Mouse (Mus musculus) forebrain, embryonic 14.5 days (tissue): ENCODE measurements around the gene Bcl9l. TPM values are rescaled to one million over a fixed set of nuclear protein-coding genes. Genes with fewer than 3 reads are reported as not detected.

ENCODE experiments used
- ATAC-seq: fragments of 200-750 bp; cut with Nextera tagmentation; 2 replicates; pipeline ENCODE4 v1.8.0; 2017; ENCODE audit warnings: mild to moderate bottlenecking, moderate library complexity
- DNase-seq: peaks from one replicate; pipeline ENCODE4 v3.0.0-alpha.2; 2015; ENCODE audit warnings: low spot score
- H3K27ac ChIP-seq: fragments of 300-500 bp; sonication (generic); 2 replicates; pipeline ENCODE4 v1.5.1; 2014; ENCODE audit warnings: low read depth, mild to moderate bottlenecking, control low read depth, low read length, moderate library complexity
- H3K27me3 ChIP-seq: fragments of 300-500 bp; sonication (generic); replicated peaks from 2 replicates; pipeline ENCODE4 v1.6.1; 2014; ENCODE audit warnings: low read length, control low read depth, mixed read lengths; ENCODE audit not compliant: control insufficient read depth, insufficient read depth
- H3K36me3 ChIP-seq: fragments of 300-500 bp; sonication (generic); 2 replicates; pipeline ENCODE4 v1.6.1; 2014; ENCODE audit warnings: low read length, control low read depth; ENCODE audit not compliant: control insufficient read depth, insufficient read depth
- H3K4me1 ChIP-seq: fragments of 300-500 bp; sonication (generic); 2 replicates; pipeline ENCODE4 v1.6.1; 2014; ENCODE audit warnings: antibody characterized with exemption, low read length, control low read depth; ENCODE audit not compliant: control insufficient read depth, insufficient read depth
- H3K4me2 ChIP-seq: fragments of 300-500 bp; sonication (generic); 2 replicates; pipeline ENCODE4 v1.6.1; 2014; ENCODE audit warnings: mild to moderate bottlenecking, control low read depth, low read length
- H3K4me3 ChIP-seq: fragments of 300-500 bp; sonication (generic); 2 replicates; pipeline ENCODE4 v1.5.1; 2014; ENCODE audit warnings: low read depth, low read length, control low read depth
- H3K9ac ChIP-seq: fragments of 300-500 bp; sonication (generic); 2 replicates; pipeline ENCODE4 v1.6.1; 2014; ENCODE audit warnings: mild to moderate bottlenecking, low read length, control low read depth, moderate library complexity
- H3K9me3 ChIP-seq: fragments of 300-500 bp; sonication (generic); replicated peaks from 2 replicates; pipeline ENCODE4 v1.6.1; 2016; ENCODE audit warnings: low read length, control low read depth, mixed read lengths; ENCODE audit not compliant: control insufficient read depth
- WGBS: fragments of 180-500 bp; shearing (Covaris S2); extraction: QIAGEN DNeasy Blood & Tissue Kit; methylation state at CpG from one replicate; pipeline ENCODE4 v1.1.7; 2014; 5-methylcytosine and 5-hydroxymethylcytosine counted together
- polyA plus RNA-seq: library from polyadenylated mRNA; unstranded; fragments of >200 nt; fragmentation: Nextera tagmentation; extraction: Ambion mirVana; gene quantifications from 2 replicates; pipeline ENCODE4 v1.2.1, GENCODE M21; 2014

Gene Bcl9l
- polyA plus RNA-seq, 1 experiment from 2014 or later: 9.9 TPM

DNA sequence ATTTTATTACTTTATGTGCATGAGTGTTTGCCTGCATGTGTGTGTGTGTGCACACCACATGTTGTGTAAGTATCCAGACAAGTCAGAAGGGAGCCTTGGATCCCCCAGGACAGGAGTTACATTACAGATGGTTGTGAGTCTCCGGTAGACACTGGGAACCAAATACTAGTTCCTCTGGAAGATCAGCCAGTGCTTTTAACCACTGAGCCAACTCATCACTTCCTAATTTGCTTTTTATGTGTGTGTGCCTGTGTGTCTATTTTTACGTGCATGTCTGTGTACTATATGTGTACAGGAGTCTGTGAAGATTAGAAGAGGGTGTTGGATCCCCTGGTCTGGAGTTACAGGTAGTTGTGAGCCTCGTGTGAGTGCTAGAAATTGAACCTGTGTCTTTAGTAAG, 58.1 kb downstream of the Bcl9l start:
- Histone ChIP-seq H3K9ac (no peak overlapping the region), H3K4me2 (no peak overlapping the region), H3K9me3 (no peaks in the 10 kb centered on the region), H3K27me3 (no peaks in the 10 kb centered on the region), H3K4me3 (no peak overlapping the region), H3K4me1 (no peaks in the 10 kb centered on the region), H3K36me3 (no peaks in the 10 kb centered on the region), H3K27ac (no peak overlapping the region)
- ATAC-seq (no peak), DNase-seq (no peak)
- 89% methylated on average over 3 of the region's 3 CpGs for WGBS

DNA sequence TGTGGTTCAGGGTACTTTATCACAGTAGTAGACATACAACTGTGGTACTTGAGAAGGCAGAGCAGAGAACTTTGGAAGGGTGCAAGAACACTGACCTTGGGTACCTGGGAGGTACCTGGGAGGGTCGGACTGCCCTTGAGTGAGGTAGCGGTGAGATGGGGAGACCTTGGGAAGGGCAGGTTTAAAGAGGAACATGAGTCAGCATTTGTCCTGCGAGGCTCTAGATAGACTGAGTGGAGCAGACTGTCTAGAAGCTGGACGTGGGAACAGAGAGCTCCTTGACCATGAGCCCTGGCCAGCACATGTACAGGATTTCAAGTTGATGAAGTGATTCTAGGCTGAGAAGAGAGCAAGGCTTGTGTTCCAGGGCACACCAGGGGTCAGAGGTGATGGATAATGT, 59.7 kb downstream of the Bcl9l start:
- ATAC-seq: no peak
- WGBS: 82% methylated on average over 4 of the region's 4 CpGs
- no peak overlapping the region for H3K9ac ChIP-seq
- H3K27ac ChIP-seq: no peak overlapping the region
- no peak overlapping the region for H3K4me3 ChIP-seq
- H3K4me1 ChIP-seq: no peaks in the 10 kb centered on the region
- DNase-seq: no peak
- no peaks in the 10 kb centered on the region for H3K9me3 ChIP-seq
- no peak overlapping the region for H3K4me2 ChIP-seq
- no peaks in the 10 kb centered on the region for H3K27me3 ChIP-seq
- H3K36me3 ChIP-seq: no peaks in the 10 kb centered on the region

DNA sequence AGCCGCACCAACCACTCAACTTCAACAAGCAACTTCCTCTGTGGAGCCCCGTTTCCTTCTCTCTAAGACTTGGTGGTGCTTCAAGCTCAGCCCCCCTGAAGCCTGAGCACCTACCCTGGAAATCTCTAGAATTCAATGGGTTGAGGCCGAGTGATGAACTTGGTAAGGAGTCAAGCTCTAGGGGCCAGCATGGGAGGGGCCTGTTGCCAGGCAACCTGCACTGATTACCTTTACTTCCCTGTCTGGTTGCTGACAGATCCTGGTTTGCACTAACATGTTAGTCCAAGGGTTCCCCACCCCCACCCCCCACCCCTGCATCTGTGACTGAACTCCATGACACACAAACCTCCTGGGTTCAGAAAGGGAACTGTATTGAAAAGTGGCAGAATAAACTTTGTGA, 62.4 kb downstream of the Bcl9l start:
- ATAC-seq (no peak), DNase-seq (no peak)
- H3K27me3 ChIP-seq: no peaks in the 10 kb centered on the region
- H3K4me3 ChIP-seq: no peak overlapping the region
- no peaks in the 10 kb centered on the region for H3K36me3 ChIP-seq
- H3K27ac ChIP-seq: no peak overlapping the region
- H3K9me3 ChIP-seq: no peaks in the 10 kb centered on the region
- no peaks in the 10 kb centered on the region for H3K4me1 ChIP-seq
- no peak overlapping the region for H3K4me2 ChIP-seq
- WGBS: 76% methylated on average over 3 of the region's 3 CpGs
- no peak overlapping the region for H3K9ac ChIP-seq

DNA sequence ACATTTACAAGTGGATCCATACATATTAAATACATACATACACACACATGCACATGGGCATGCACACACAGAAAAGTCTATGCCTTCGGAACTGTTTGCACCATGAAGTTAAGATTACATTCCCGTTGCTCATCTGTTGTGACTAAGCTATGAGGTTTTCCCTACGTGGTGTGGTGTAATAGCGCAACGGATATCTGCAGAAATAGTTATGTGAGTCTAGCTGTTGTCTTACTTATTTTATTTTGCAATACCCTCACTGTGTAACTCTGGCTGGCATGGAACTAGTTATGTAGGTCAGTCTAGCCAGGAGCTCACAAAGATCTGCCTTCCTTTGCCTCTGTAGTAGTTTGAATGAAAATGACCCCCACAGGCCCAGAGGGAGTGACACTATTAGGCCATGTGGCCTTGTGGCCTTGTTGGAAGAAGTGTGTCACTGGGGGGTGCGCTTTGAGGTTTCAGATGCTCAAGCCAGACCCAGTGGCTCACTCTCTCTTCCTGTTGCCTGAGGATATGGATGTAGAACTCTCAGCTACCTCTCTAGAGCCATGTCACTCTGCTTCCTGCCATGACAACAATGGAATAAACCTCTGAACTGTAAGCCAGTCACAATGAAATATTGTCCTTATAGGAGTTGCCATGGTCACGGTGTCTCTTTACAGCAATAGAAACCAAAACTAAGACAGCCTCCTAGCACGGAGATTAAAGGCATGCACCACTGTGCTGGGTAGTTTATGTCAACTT, 66.0 kb downstream of the Bcl9l start:
- WGBS: 92% methylated on average over 8 of the region's 8 CpGs
- H3K27ac ChIP-seq: no peak overlapping the region
- H3K27me3 ChIP-seq: no peaks in the 10 kb centered on the region
- H3K9ac ChIP-seq: no peak overlapping the region
- DNase-seq (no peak), ATAC-seq (no peak)
- H3K4me1 ChIP-seq: no peaks in the 10 kb centered on the region
- H3K36me3 ChIP-seq: no peaks in the 10 kb centered on the region
- H3K4me3 ChIP-seq: no peak overlapping the region
- H3K4me2 ChIP-seq: no peak overlapping the region
- no peaks in the 10 kb centered on the region for H3K9me3 ChIP-seq

DNA sequence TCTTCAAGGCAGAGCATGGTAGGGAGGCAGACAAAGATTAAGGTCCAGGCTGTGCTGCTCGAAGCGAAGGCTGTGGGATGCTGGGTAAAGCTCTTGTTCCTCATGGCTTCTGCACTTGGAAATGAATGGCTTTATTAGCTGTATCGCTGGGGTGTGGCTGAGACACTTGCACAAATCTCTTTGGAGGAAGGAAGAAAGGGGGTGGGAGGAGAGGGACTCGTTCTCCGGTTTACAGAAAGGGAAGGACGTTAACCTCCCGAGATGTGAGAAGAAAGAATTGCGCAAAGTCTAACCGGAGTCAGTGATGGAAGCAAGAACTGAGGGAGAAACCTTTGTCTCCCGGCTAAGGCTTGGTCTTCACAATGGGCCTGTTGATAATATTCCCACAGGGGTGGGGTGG, 68.5 kb downstream of the Bcl9l start:
- 84% methylated on average over 10 of the region's 10 CpGs for WGBS
- Histone ChIP-seq H3K9me3 (no peaks in the 10 kb centered on the region), H3K4me3 (no peak overlapping the region), H3K27me3 (no peaks in the 10 kb centered on the region), H3K36me3 (no peaks in the 10 kb centered on the region), H3K9ac (no peak overlapping the region), H3K4me2 (no peak overlapping the region), H3K4me1 (no peaks in the 10 kb centered on the region), H3K27ac (no peak overlapping the region)
- ATAC-seq (no peak), DNase-seq (no peak)

DNA sequence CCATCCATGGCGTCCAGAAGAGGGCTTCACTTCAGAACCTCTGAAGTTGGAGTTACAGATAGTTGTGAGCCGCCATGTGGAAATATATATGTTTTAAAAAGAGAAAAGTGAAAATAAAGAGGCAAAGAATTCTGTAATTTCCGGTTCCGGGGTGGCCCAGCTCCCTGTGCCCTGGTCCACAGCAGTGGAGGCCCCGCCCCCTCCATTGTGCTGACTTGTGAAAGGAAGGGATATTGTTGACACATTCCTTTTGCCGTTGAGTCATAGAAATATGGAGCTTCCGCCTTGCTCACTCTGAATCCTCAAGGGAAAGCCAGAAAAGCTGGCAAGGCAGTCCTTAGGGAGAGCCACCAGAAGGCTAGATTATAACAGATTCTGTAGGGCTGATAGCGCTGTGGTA, 69.5 kb downstream of the Bcl9l start:
- Histone ChIP-seq H3K36me3 (no peaks in the 10 kb centered on the region), H3K4me3 (no peak overlapping the region), H3K27me3 (no peaks in the 10 kb centered on the region), H3K4me2 (no peak overlapping the region), H3K9me3 (no peaks in the 10 kb centered on the region), H3K9ac (no peak overlapping the region), H3K27ac (no peak overlapping the region), H3K4me1 (no peaks in the 10 kb centered on the region)
- WGBS: 78% methylated on average over 8 of the region's 8 CpGs
- DNase-seq (no peak), ATAC-seq (no peak)

Other genes starting within 250 kb of the Bcl9l start
- 13.4 and 17.3 TPM in 2 replicates for gene Cbl, start 248.8 kb upstream of the Bcl9l start, polyA plus RNA-seq
- not detected in 2 replicates for gene Ccdc153, start 242.1 kb upstream of the Bcl9l start, polyA plus RNA-seq
- 0.32 and 0.52 TPM in 2 replicates for gene Pdzd3, start 231.4 kb upstream of the Bcl9l start, polyA plus RNA-seq
- gene Nlrx1, start 214.2 kb upstream of the Bcl9l start, polyA plus RNA-seq: 4.6 and 4.8 TPM in 2 replicates
- 7.1 and 8.1 TPM in 2 replicates for gene Abcg4, start 194.2 kb upstream of the Bcl9l start, polyA plus RNA-seq
- 18.4 and 24.8 TPM in 2 replicates for gene Hinfp, start 177.2 kb upstream of the Bcl9l start, polyA plus RNA-seq
- 16.3 and 22.2 TPM in 2 replicates for gene C2cd2l, start 162.5 kb upstream of the Bcl9l start, polyA plus RNA-seq
- 38.2 and 39.7 TPM in 2 replicates for gene Dpagt1, start 156.8 kb upstream of the Bcl9l start, polyA plus RNA-seq
- 215 and 240 TPM in 2 replicates for gene H2afx, start 148.1 kb upstream of the Bcl9l start, polyA plus RNA-seq
- 68.5 and 74.3 TPM in 2 replicates for gene Hmbs, start 138.6 kb upstream of the Bcl9l start, polyA plus RNA-seq
- 33.3 and 33.8 TPM in 2 replicates for gene Vps11, start 121.2 kb upstream of the Bcl9l start, polyA plus RNA-seq
- gene Hyou1, start 103.3 kb upstream of the Bcl9l start, polyA plus RNA-seq: 17.8 and 27.2 TPM in 2 replicates
- gene Slc37a4, start 86.0 kb upstream of the Bcl9l start, polyA plus RNA-seq: 39.5 and 42.0 TPM in 2 replicates
- 1,391 and 1,749 TPM in 2 replicates for gene Rps25, start 75.7 kb upstream of the Bcl9l start, polyA plus RNA-seq
- 327 and 347 TPM in 2 replicates for gene Trappc4, start 75.2 kb upstream of the Bcl9l start, polyA plus RNA-seq
- 21.6 and 25.2 TPM in 2 replicates for gene Ccdc84, start 64.3 kb upstream of the Bcl9l start, polyA plus RNA-seq
- not detected in 2 replicates for gene Foxr1, start 41.7 kb upstream of the Bcl9l start, polyA plus RNA-seq
- gene Upk2, start 27.8 kb upstream of the Bcl9l start, polyA plus RNA-seq: not detected in 2 replicates
- gene Cxcr5, start 79.1 kb downstream of the Bcl9l start, polyA plus RNA-seq: 0.07 TPM in 1 of 2 replicates, not detected in the other
- 21.1 and 29.6 TPM in 2 replicates for gene Ddx6, start 122.1 kb downstream of the Bcl9l start, polyA plus RNA-seq
- not detected in 2 replicates for gene Treh, start 190.4 kb downstream of the Bcl9l start, polyA plus RNA-seq